Mouse (Mus musculus) urinary bladder, postnatal 0 days (tissue): ENCODE measurements around the gene BC030500. TPM values are rescaled to one million over a fixed set of nuclear protein-coding genes. Genes with fewer than 3 reads are reported as not detected.

Experiments used
- polyA plus RNA-seq: library from polyadenylated mRNA; unstranded; fragments of >200 nt; fragmentation: Nextera tagmentation; extraction: Ambion mirVana; gene quantifications from 2 replicates; pipeline ENCODE4 v1.2.1, GENCODE M21; 2015

Gene BC030500
- polyA plus RNA-seq = not detected in 2 replicates

GRCm38 (mm10) chr8:58911677-58912076, at the start of gene BC030500:
BC030500 (plus strand) TSS chr8:58911755.

GRCm38 (mm10) chr8:58912196-58912839, 763 bp downstream of the BC030500 start, which contains the start of gene Galntl6:
Galntl6 (minus strand) TSS chr8:58912640.

Other genes starting within 250 kb of the BC030500 start
- 0.24 and 0.28 TPM in 2 replicates for gene Galntl6, start 885 bp downstream of the BC030500 start, polyA plus RNA-seq